Mouse (Mus musculus) cerebellum, adult (tissue): ENCODE data around the gene Acot2.
"Not testable (repeated sequence)": the region's sequence is repeated elsewhere in the genome, so short reads cannot be mapped to it uniquely, and the experiment has no call there.

Experiments used
- ATAC-seq: cut with Nextera tagmentation; 2 replicates; pipeline ENCODE4 v1.9.2; 2017; ENCODE audit warnings: mild to moderate bottlenecking, moderate library complexity, mixed read lengths; ENCODE audit not compliant: insufficient number of reproducible peaks, low FRiP score, low TSS enrichment

The Acot2 gene

DNA sequence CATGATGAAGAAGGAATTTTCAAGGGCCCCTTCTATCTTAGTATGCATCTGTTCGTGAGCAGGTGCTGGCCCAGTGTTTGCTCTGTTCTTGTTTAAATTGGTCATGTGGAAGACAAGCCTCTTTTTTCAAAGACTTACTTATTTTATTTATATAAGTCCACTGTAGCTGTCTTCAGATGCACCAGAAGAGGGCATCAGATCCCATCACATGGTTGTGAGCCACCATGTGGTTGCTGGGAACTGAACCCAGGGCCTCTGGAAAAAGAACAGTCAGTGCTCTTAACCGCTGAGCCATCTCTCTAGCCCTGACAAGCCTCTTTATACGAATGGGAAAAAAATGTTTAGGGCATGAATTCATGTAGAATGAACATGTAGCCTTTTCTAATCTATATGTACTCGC lies 1.7 kb downstream of the Acot2 start:
- no peak for ATAC-seq

- no peak for ATAC-seq
These were observed 9.6 kb downstream of the Acot2 start for GRCm38 (mm10) chr12:83997221-83997620.

DNA sequence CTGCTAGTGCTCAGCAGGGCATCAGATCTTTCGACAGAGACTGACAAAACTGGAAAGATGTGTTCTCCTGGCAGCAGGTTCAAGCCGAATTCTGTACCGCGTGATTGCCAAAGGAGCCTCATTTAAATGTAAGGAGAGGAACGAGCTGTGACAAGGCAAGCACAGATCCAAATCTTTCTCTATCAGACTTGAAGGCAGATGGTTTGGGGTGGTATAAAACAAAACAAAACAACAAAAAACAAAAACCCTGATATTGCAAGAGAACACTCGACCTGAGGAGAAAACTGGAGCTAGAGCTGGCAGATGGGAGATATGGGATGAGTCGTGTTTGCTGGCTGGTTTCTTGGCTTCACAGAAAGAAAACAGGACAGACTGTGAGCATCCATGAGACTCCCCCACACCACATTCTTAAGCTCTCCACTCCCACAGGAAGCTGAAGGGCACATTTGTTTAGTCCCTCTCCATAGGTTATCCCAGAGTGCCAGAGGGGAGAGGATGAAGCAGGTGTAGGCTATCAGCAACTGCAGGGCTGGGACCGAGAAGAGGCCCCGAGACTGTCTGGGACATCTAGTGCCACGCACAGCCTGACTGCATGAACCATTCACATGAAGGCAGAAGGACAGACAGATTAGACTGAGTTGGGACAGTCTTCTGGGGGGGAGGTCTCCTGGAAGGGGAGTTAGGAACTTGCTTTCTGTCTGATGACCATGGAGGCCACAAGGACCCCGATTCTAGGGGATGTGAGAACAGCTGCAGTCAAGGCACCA lies 10.9 kb downstream of the Acot2 start:
- no peak for ATAC-seq

GRCm38 (mm10) chr12:83999237-83999636 lies 11.6 kb downstream of the Acot2 start:
- not testable (repeated sequence) for ATAC-seq

- ATAC-seq: no peak
These were observed 12.8 kb downstream of the Acot2 start for GRCm38 (mm10) chr12:84000418-84000817.

DNA sequence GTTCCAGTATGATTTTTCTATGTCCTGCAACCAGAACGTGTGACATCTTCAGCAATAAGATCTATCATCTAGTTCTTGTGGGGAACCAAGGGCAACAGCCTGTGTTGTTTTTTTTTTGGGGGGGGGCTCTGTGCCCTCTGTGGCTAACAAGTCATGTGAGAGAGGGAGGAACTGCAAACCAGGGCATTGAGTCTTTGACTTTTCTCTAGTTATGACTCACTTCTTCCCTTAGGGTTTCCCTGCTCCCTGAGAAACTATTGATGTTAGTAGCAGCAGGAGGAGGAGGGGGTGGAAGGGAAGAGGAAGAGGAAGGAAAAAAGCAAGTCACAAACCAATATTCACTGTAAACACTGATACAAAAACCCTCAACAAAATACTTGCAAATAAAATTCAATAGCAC lies 16.2 kb downstream of the Acot2 start:
- no peak for ATAC-seq

DNA sequence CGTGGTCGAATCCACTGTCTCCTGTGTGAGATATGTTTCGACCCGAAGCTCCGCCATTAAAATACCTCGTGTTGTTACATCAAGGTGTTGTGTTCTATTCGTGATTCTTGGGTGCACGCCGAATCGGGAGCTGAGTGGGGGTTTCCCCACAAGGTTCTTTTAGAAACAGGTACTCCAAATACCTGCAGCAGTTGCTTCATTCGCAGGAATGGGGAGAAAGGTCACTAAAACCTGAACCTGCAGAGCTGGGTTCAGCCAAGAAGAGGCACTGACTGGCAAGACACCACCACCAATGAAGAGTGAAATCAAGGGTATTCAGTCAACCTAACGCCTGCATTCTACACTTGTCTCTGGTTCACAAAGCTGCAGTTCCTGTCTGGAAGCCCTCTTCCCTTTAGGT lies 20.6 kb downstream of the Acot2 start:
- ATAC-seq: no peak

DNA sequence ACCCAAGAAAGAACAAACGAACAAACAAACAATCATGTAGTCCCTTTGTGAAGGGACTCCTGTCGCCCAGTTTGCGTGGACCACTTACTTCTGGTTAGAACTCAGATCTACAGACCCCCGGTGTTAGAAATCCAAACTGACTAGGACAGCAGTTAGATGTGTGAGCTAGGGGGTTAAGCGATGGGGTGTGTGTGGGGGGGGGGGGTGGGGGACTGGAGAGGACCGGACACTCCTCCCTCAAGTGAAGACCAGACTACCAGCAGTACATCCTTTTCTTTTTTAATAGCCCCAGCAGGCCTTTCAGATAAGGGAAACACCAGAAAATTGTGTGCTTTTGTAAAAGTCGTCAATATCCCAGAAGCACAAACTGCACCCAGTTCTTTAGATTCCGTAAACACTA lies 21.1 kb downstream of the Acot2 start:
- no peak for ATAC-seq

DNA sequence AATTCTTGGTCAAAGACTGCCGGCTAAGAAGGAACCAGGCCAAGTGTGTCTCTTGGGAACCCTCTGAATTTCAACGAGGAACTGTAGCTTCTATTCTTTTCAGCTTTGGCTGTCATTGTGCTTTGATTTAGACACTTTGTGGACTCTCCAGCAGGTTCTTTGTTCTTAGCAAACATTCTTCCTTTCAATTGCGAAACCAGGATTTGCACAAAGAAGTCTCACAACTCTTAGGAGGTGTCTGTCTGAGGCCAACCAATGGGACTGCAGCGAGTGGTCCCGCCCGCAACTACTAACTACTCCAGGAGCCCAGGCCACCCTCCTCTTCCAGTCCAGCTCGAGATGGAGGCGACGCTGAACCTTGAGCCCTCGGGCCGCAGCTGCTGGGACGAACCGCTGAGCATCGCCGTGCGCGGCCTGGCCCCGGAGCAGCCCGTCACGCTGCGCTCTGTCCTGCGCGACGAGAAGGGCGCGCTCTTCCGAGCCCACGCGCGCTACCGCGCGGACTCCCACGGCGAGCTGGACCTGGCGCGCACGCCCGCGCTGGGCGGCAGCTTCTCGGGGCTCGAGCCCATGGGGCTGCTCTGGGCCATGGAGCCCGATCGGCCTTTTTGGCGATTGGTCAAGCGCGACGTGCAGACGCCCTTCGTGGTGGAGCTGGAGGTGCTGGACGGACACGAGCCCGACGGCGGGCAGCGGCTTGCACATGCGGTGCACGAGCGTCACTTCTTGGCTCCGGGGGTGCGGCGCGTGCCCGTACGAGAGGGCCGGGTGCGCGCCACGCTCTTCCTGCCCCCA lies 21.7 kb downstream of the Acot2 start, which contains the start of gene Acot1:
TSS of gene Acot1 (plus strand) at position 320 of the 795 bp plus-strand sequence.
- peak; percentile 68; the same call in 1 of the 2 replicates for ATAC-seq

DNA sequence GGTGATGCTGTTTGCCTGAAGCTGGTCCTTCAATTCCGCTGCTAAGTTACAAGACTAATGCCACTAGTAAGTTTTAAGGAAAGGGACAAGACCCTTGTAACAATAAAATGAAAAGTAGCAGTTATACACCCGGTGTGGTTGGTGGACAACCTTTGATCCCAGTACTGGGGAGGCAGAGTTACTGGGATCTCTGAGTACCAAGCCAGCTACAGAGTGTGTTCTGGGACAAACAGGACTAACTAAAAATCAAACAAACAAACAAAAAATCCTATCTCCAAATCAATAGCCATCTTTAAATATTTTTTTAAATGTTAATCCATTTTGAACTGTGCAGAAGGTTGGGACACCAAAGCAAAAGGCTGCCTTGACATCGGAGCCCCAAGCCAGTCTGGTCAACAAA lies 22.5 kb downstream of the Acot2 start:
- no peak for ATAC-seq

- ATAC-seq: peak; percentile 79
These were observed 23.8 kb downstream of the Acot2 start for GRCm38 (mm10) chr12:84011251-84012040.

- no peak for ATAC-seq
These were observed 25.5 kb downstream of the Acot2 start for GRCm38 (mm10) chr12:84013130-84013529.

DNA sequence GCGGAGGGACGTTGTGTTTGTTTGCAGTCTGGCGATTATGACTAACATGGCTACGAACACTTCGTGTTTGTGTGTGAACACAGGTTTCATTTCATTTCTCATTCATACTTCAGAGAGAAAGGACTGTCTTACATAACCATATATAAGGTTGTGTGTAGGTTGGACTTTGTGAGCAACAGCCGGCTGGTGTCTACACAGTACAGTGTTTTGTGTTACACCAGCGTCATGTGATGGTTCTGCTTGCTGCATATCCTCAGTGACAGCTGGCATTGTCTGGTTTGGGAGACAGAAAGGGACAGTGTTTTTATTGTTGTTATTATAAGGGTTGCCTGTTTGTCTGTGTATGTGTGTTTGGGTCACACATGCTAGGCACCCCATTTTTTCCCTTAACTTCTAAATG lies 26.0 kb downstream of the Acot2 start:
- ATAC-seq: no peak

GRCm38 (mm10) chr12:84020528-84020927 lies 32.9 kb downstream of the Acot2 start:
- not testable (repeated sequence) for ATAC-seq

- not testable (repeated sequence) for ATAC-seq
These were observed 34.6 kb downstream of the Acot2 start for GRCm38 (mm10) chr12:84022266-84022665.

- no peak for ATAC-seq
These were observed 35.5 kb downstream of the Acot2 start for GRCm38 (mm10) chr12:84023052-84023745.

GRCm38 (mm10) chr12:84025888-84026287 lies 38.2 kb downstream of the Acot2 start:
- ATAC-seq: no peak

GRCm38 (mm10) chr12:84028328-84028727 lies 40.7 kb downstream of the Acot2 start:
- ATAC-seq: not testable (repeated sequence)

DNA sequence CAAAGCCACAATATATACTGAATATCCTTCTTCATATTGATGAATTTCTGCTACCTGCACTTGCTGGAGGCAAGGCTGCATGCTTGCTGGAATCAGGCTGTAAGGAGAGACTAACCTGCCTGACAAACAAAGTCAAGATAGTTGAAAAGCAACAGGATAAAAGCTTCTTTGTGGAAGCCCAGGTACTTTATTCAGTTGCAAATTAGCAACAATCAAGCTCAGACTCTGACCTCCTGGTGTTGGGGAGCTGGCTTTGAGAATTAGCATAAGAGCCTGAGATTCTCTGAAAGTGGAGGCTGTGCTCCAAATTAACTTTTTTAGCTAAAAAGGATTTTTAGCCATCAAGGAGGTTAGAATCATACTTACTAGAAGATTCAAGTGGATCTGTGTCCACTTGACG lies 41.4 kb downstream of the Acot2 start:
- not testable (repeated sequence) for ATAC-seq
